Mouse (Mus musculus): ENCODE measurements around the gene Elobl.

DNA sequence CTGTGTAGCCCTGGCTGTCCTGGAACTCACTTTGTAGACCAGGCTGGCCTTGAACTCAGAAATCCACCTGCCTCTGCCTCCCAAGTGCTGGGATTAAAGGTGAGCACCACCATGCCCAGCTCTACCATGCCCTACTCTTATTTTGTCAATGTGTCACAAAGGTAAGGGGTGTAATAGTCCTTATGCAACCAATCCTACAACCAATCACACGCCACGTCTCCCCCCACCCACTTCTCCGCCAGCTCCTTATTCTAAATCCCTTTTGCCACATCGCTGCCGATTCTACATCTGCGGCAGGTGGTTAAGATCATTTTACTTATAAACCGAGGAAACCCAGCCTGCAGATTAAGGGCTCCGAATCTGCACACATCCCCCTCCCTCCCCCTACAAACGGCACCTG is 33.7 kb downstream of the Elobl start:
- TF ChIP-seq CTCF (IDR thresholded peaks at IDR 0.05; ENCODE audit: control insufficient read depth, insufficient read depth, insufficient read length), result no peak
- no peak for TF ChIP-seq MYOG (IDR thresholded peaks at IDR 0.05; ENCODE audit: control insufficient read depth, extremely low read depth, insufficient read length)
- no peak for TF ChIP-seq CEBPB (IDR thresholded peaks at IDR 0.05; ENCODE audit: low read depth)
- TF ChIP-seq USF1 (IDR thresholded peaks at IDR 0.05; ENCODE audit: low read depth), result no peak
- no peak for TF ChIP-seq MAX (IDR thresholded peaks at IDR 0.05)
- no peak for TF ChIP-seq MYOD1 (IDR thresholded peaks at IDR 0.05; ENCODE audit: control insufficient read depth, insufficient read length, low read depth)
